Mouse (Mus musculus): ENCODE results near the gene Bcap31. TPM values are rescaled to one million over a fixed set of nuclear protein-coding genes. Genes with fewer than 3 reads are reported as not detected.

Gene Bcap31
- polyA plus RNA-seq (2014; fragmentation: Illumina TruSeq; extraction: RNeasy Lipid Tissue Mini Kit (QIAGEN cat#74804); ENCODE audit: low read depth, low replicate concordance), result 79.9 TPM

GRCm38 (mm10) chrX:73716109-73716661 lies at the start of gene Bcap31, which contains the start of gene Abcd1:
Gene Bcap31 (minus strand): TSS chrX:73716175.
Gene Abcd1 (plus strand): TSS chrX:73716597.

GRCm38 (mm10) chrX:73756334-73757140 lies 40.6 kb upstream of the Bcap31 start, which contains the start of gene Plxnb3:
Gene Plxnb3 (plus strand): TSS chrX:73757090.

GRCm38 (mm10) chrX:73672879-73673618 lies 42.9 kb downstream of the Bcap31 start, which contains the start of gene Slc6a8:
Gene Slc6a8 (plus strand): TSS chrX:73673150.

GRCm38 (mm10) chrX:73659575-73660283 lies 56.2 kb downstream of the Bcap31 start, which contains the start of gene Pnck:
Gene Pnck (minus strand): TSS chrX:73660117.

GRCm38 (mm10) chrX:73639255-73639675 lies 76.7 kb downstream of the Bcap31 start, which contains the start of gene Dusp9:
Gene Dusp9 (plus strand): TSS chrX:73639419.

Other genes starting within 250 kb of the Bcap31 start
- gene Bgn, start 232.6 kb downstream of the Bcap31 start, polyA plus RNA-seq (2014; fragmentation: Illumina TruSeq; extraction: RNeasy Lipid Tissue Mini Kit (QIAGEN cat#74804); ENCODE audit: low read depth, low replicate concordance), result 227 TPM
- not detected for gene Atp2b3, start 213.1 kb downstream of the Bcap31 start, polyA plus RNA-seq (2014; fragmentation: Illumina TruSeq; extraction: RNeasy Lipid Tissue Mini Kit (QIAGEN cat#74804); ENCODE audit: low read depth, low replicate concordance)
- gene Dusp9, start 76.8 kb downstream of the Bcap31 start, polyA plus RNA-seq (2014; fragmentation: Illumina TruSeq; extraction: RNeasy Lipid Tissue Mini Kit (QIAGEN cat#74804); ENCODE audit: low read depth, low replicate concordance), result not detected
- 9.6 TPM for gene Pnck, start 56.1 kb downstream of the Bcap31 start, polyA plus RNA-seq (2014; fragmentation: Illumina TruSeq; extraction: RNeasy Lipid Tissue Mini Kit (QIAGEN cat#74804); ENCODE audit: low read depth, low replicate concordance)
- 174 TPM for gene Slc6a8, start 43.0 kb downstream of the Bcap31 start, polyA plus RNA-seq (2014; fragmentation: Illumina TruSeq; extraction: RNeasy Lipid Tissue Mini Kit (QIAGEN cat#74804); ENCODE audit: low read depth, low replicate concordance)
- 23.0 TPM for gene Abcd1, start 422 bp upstream of the Bcap31 start, polyA plus RNA-seq (2014; fragmentation: Illumina TruSeq; extraction: RNeasy Lipid Tissue Mini Kit (QIAGEN cat#74804); ENCODE audit: low read depth, low replicate concordance)
- gene Plxnb3, start 40.9 kb upstream of the Bcap31 start, polyA plus RNA-seq (2014; fragmentation: Illumina TruSeq; extraction: RNeasy Lipid Tissue Mini Kit (QIAGEN cat#74804); ENCODE audit: low read depth, low replicate concordance), result 3.2 TPM
- 40.2 TPM for gene Srpk3, start 58.2 kb upstream of the Bcap31 start, polyA plus RNA-seq (2014; fragmentation: Illumina TruSeq; extraction: RNeasy Lipid Tissue Mini Kit (QIAGEN cat#74804); ENCODE audit: low read depth, low replicate concordance)
- gene Idh3g, start 70.7 kb upstream of the Bcap31 start, polyA plus RNA-seq (2014; fragmentation: Illumina TruSeq; extraction: RNeasy Lipid Tissue Mini Kit (QIAGEN cat#74804); ENCODE audit: low read depth, low replicate concordance), result 838 TPM
- gene Ssr4, start 70.9 kb upstream of the Bcap31 start, polyA plus RNA-seq (2014; fragmentation: Illumina TruSeq; extraction: RNeasy Lipid Tissue Mini Kit (QIAGEN cat#74804); ENCODE audit: low read depth, low replicate concordance), result 99.4 TPM
- 1.2 TPM for gene Pdzd4, start 108.8 kb upstream of the Bcap31 start, polyA plus RNA-seq (2014; fragmentation: Illumina TruSeq; extraction: RNeasy Lipid Tissue Mini Kit (QIAGEN cat#74804); ENCODE audit: low read depth, low replicate concordance)
- not detected for gene Avpr2, start 175.9 kb upstream of the Bcap31 start, polyA plus RNA-seq (2014; fragmentation: Illumina TruSeq; extraction: RNeasy Lipid Tissue Mini Kit (QIAGEN cat#74804); ENCODE audit: low read depth, low replicate concordance)
- 2.0 TPM for gene L1cam, start 179.9 kb upstream of the Bcap31 start, polyA plus RNA-seq (2014; fragmentation: Illumina TruSeq; extraction: RNeasy Lipid Tissue Mini Kit (QIAGEN cat#74804); ENCODE audit: low read depth, low replicate concordance)
- gene Arhgap4, start 205.7 kb upstream of the Bcap31 start, polyA plus RNA-seq (2014; fragmentation: Illumina TruSeq; extraction: RNeasy Lipid Tissue Mini Kit (QIAGEN cat#74804); ENCODE audit: low read depth, low replicate concordance), result 1.8 TPM
- gene Naa10, start 205.8 kb upstream of the Bcap31 start, polyA plus RNA-seq (2014; fragmentation: Illumina TruSeq; extraction: RNeasy Lipid Tissue Mini Kit (QIAGEN cat#74804); ENCODE audit: low read depth, low replicate concordance), result 66.2 TPM
- 5.6 TPM for gene Renbp, start 214.7 kb upstream of the Bcap31 start, polyA plus RNA-seq (2014; fragmentation: Illumina TruSeq; extraction: RNeasy Lipid Tissue Mini Kit (QIAGEN cat#74804); ENCODE audit: low read depth, low replicate concordance)

Measured in heart, adult 10 weeks (tissue).